Mouse (Mus musculus) stomach, embryonic 15.5 days (tissue): ENCODE measurements at regions not wholly inside any gene's neighbourhood (a gene's known extent, or its start where the extent isn't known, plus 50 kb on each side); places are given as distances from the start of the nearest gene placed in this dataset.

Experiments used
- ATAC-seq: fragments of 200-750 bp; cut with Nextera tagmentation; 2 replicates; pipeline ENCODE4 v1.8.0; 2017; ENCODE audit warnings: low read depth, moderate number of reproducible peaks, moderate TSS enrichment; ENCODE audit not compliant: insufficient read depth, low FRiP score
- H3K27ac ChIP-seq: fragments of 300-500 bp; sonication (generic); 2 replicates; pipeline ENCODE4 v1.5.1; 2015; ENCODE audit warnings: mild to moderate bottlenecking, inconsistent platforms
- H3K27me3 ChIP-seq: fragments of 300-500 bp; sonication (generic); replicated peaks from 2 replicates; pipeline ENCODE4 v1.6.1; 2015; ENCODE audit warnings: inconsistent platforms
- H3K36me3 ChIP-seq: fragments of 300-500 bp; sonication (generic); 2 replicates; pipeline ENCODE4 v1.6.1; 2015; ENCODE audit warnings: inconsistent platforms
- H3K4me1 ChIP-seq: fragments of 300-500 bp; sonication (generic); 2 replicates; pipeline ENCODE4 v1.6.1; 2015; ENCODE audit warnings: inconsistent platforms
- H3K4me2 ChIP-seq: fragments of 300-500 bp; sonication (generic); 2 replicates; pipeline ENCODE4 v1.6.1; 2015; ENCODE audit warnings: mild to moderate bottlenecking, inconsistent platforms
- H3K4me3 ChIP-seq: fragments of 300-500 bp; sonication (generic); replicated peaks from 2 replicates; pipeline ENCODE4 v1.5.1; 2015; ENCODE audit warnings: inconsistent platforms
- H3K9ac ChIP-seq: fragments of 300-500 bp; sonication (generic); 2 replicates; pipeline ENCODE4 v1.6.1; 2015; ENCODE audit warnings: inconsistent platforms
- H3K9me3 ChIP-seq: fragments of 300-500 bp; sonication (generic); 2 replicates; pipeline ENCODE4 v1.6.1; 2016; ENCODE audit warnings: inconsistent platforms
- WGBS: fragments of 180-500 bp; shearing (Covaris S2); methylation state at CpG from one replicate; pipeline ENCODE4 v1.1.7; 2015; 5-methylcytosine and 5-hydroxymethylcytosine counted together

- Histone ChIP-seq H3K4me2 (no peak overlapping the region), H3K9me3 (no peaks in the 10 kb centered on the region), H3K9ac (no peak overlapping the region), H3K36me3 (no peaks in the 10 kb centered on the region), H3K27me3 (no peaks in the 10 kb centered on the region), H3K4me1 (no peaks in the 10 kb centered on the region), H3K27ac (no peak overlapping the region), H3K4me3 (no peak overlapping the region)
- WGBS, result 81% methylated on average over 4 of the region's 4 CpGs
- ATAC-seq, result no peak
Observed at GRCm38 (mm10) chr9:34143131-34143795, 342.4 kb upstream of the Kirrel3 start.

GRCm38 (mm10) chr9:34155240-34156019 is 330.3 kb upstream of the Kirrel3 start:
- Histone ChIP-seq H3K4me2 (no peak overlapping the region), H3K9ac (no peak overlapping the region), H3K9me3 (no peaks in the 10 kb centered on the region), H3K27ac (no peak overlapping the region), H3K4me3 (no peak overlapping the region), H3K27me3 (no peaks in the 10 kb centered on the region), H3K4me1 (no peaks in the 10 kb centered on the region), H3K36me3 (no peaks in the 10 kb centered on the region)
- WGBS, result 35% methylated on average over 11 of the region's 11 CpGs
- ATAC-seq, result peak; percentile 31; the same call in 1 of the 2 replicates

GRCm38 (mm10) chr9:34156581-34156980 is 329.1 kb upstream of the Kirrel3 start:
- no peak for ATAC-seq

GRCm38 (mm10) chr9:34161119-34161518 is 324.6 kb upstream of the Kirrel3 start:
- Histone ChIP-seq H3K4me2 (no peak overlapping the region), H3K9ac (no peak overlapping the region), H3K27ac (no peak overlapping the region), H3K4me1 (no peaks in the 10 kb centered on the region), H3K4me3 (no peak overlapping the region), H3K27me3 (no peaks in the 10 kb centered on the region), H3K9me3 (no peaks in the 10 kb centered on the region), H3K36me3 (no peaks in the 10 kb centered on the region)
- 66% methylated on average over 3 of the region's 3 CpGs for WGBS
- ATAC-seq, result no peak

More at GRCm38 (mm10) chr9:34156581-34156980, 329.1 kb upstream of the Kirrel3 start:
- Histone ChIP-seq H3K4me3 (no peak overlapping the region), H3K9me3 (no peaks in the 10 kb centered on the region), H3K9ac (no peak overlapping the region), H3K4me1 (no peaks in the 10 kb centered on the region), H3K27ac (no peak overlapping the region), H3K36me3 (no peaks in the 10 kb centered on the region), H3K27me3 (no peaks in the 10 kb centered on the region), H3K4me2 (no peak overlapping the region)
- WGBS, result 39% methylated on average over 3 of the region's 3 CpGs

- Histone ChIP-seq H3K4me2 (no peak overlapping the region), H3K9me3 (no peaks in the 10 kb centered on the region), H3K36me3 (no peaks in the 10 kb centered on the region), H3K9ac (no peak overlapping the region), H3K27me3 (no peaks in the 10 kb centered on the region), H3K4me1 (no peaks in the 10 kb centered on the region), H3K4me3 (no peak overlapping the region), H3K27ac (no peak overlapping the region)
- 75% methylated on average over 4 of the region's 4 CpGs for WGBS
- no peak for ATAC-seq
Observed at GRCm38 (mm10) chr9:34186314-34186713, 299.4 kb upstream of the Kirrel3 start.

GRCm38 (mm10) chr9:34192542-34192941 is 293.2 kb upstream of the Kirrel3 start:
- Histone ChIP-seq H3K9me3 (no peaks in the 10 kb centered on the region), H3K27me3 (no peaks in the 10 kb centered on the region), H3K4me3 (no peak overlapping the region), H3K27ac (no peak overlapping the region), H3K36me3 (no peaks in the 10 kb centered on the region), H3K9ac (no peak overlapping the region), H3K4me2 (no peak overlapping the region), H3K4me1 (no peaks in the 10 kb centered on the region)
- no peak for ATAC-seq

- Histone ChIP-seq H3K27ac (no peak overlapping the region), H3K4me2 (no peak overlapping the region), H3K4me3 (no peak overlapping the region), H3K27me3 (no peaks in the 10 kb centered on the region), H3K36me3 (no peaks in the 10 kb centered on the region), H3K4me1 (0 out of 2 replicates have a peak, but pooled peaks cover 7% of the 10 kb centered on the region), H3K9me3 (no peaks in the 10 kb centered on the region), H3K9ac (no peak overlapping the region)
- ATAC-seq, result no peak
- 39% methylated on average over 13 of the region's 13 CpGs for WGBS
Observed at GRCm38 (mm10) chr9:34202122-34202941, 283.4 kb upstream of the Kirrel3 start.

- Histone ChIP-seq H3K4me1 (0 out of 2 replicates have a peak, but pooled peaks cover 7% of the 10 kb centered on the region), H3K27me3 (no peaks in the 10 kb centered on the region), H3K9ac (no peak overlapping the region), H3K27ac (no peak overlapping the region), H3K36me3 (no peaks in the 10 kb centered on the region), H3K4me3 (no peak overlapping the region), H3K4me2 (no peak overlapping the region), H3K9me3 (no peaks in the 10 kb centered on the region)
- WGBS, result 42% methylated on average over 11 of the region's 11 CpGs
- no peak for ATAC-seq
Observed at GRCm38 (mm10) chr9:34202942-34203551, 282.6 kb upstream of the Kirrel3 start.

GRCm38 (mm10) chr9:34203624-34204365 is 281.9 kb upstream of the Kirrel3 start:
- H3K9ac ChIP-seq, result no peak overlapping the region
- H3K9me3 ChIP-seq, result no peaks in the 10 kb centered on the region
- no peak overlapping the region for H3K4me3 ChIP-seq
- H3K27ac ChIP-seq, result no peak overlapping the region
- H3K4me1 ChIP-seq, result 0 out of 2 replicates have a peak, but pooled peaks cover 7% of the 10 kb centered on the region
- 39% methylated on average over 7 of the region's 7 CpGs for WGBS
- no peak overlapping the region for H3K4me2 ChIP-seq
- H3K36me3 ChIP-seq, result no peaks in the 10 kb centered on the region
- no peaks in the 10 kb centered on the region for H3K27me3 ChIP-seq
- ATAC-seq, result no peak

GRCm38 (mm10) chr9:34204479-34204878 is 281.2 kb upstream of the Kirrel3 start:
- WGBS, result 57% methylated on average over 2 of the region's 2 CpGs
- Histone ChIP-seq H3K4me1 (0 out of 2 replicates have a peak, but pooled peaks cover 7% of the 10 kb centered on the region), H3K27ac (no peak overlapping the region), H3K4me2 (no peak overlapping the region), H3K36me3 (no peaks in the 10 kb centered on the region), H3K9me3 (no peaks in the 10 kb centered on the region), H3K27me3 (no peaks in the 10 kb centered on the region), H3K4me3 (no peak overlapping the region), H3K9ac (no peak overlapping the region)
- no peak for ATAC-seq

- Histone ChIP-seq H3K27ac (no peak overlapping the region), H3K4me2 (no peak overlapping the region), H3K36me3 (no peaks in the 10 kb centered on the region), H3K9me3 (no peaks in the 10 kb centered on the region), H3K4me1 (no peaks in the 10 kb centered on the region), H3K9ac (no peak overlapping the region), H3K4me3 (no peak overlapping the region), H3K27me3 (no peaks in the 10 kb centered on the region)
- WGBS, result 21% methylated on average over 2 of the region's 2 CpGs
- ATAC-seq, result peak; percentile 47; the same call in 1 of the 2 replicates
Observed at GRCm38 (mm10) chr9:34231561-34231960, 254.1 kb upstream of the Kirrel3 start.
